Mouse (Mus musculus) cerebellum, postnatal 14 days (tissue): ENCODE data around the gene Nmral1.

ENCODE experiments used
- DNase-seq, 2 experiments: peaks; one replicate each; pipeline ENCODE4 v3.0.0; 2021; ENCODE audit warnings: mixed read lengths in 2 of 2

The Nmral1 gene

GRCm38 (mm10) chr16:4718753-4719518 is at the start of gene Nmral1:
Gene Nmral1, minus strand, starts transcription at chr16:4719356.
- peak; percentile 84 for DNase-seq

GRCm38 (mm10) chr16:4768719-4769118 is 49.6 kb upstream of the Nmral1 start:
- no peak for DNase-seq

- peak; percentile 40 to 50 for DNase-seq
Measured at GRCm38 (mm10) chr16:4767012-4767790, 48.0 kb upstream of the Nmral1 start.

GRCm38 (mm10) chr16:4765852-4766251 is 46.7 kb upstream of the Nmral1 start:
- no peak for DNase-seq

- DNase-seq: peak; percentile 25 to 50
Measured at GRCm38 (mm10) chr16:4763276-4763675, 44.1 kb upstream of the Nmral1 start.

GRCm38 (mm10) chr16:4762437-4762836 is 43.3 kb upstream of the Nmral1 start:
- no peak for DNase-seq

- peak; percentile 23 to 26 for DNase-seq
Measured at GRCm38 (mm10) chr16:4756660-4757335, 37.6 kb upstream of the Nmral1 start.

GRCm38 (mm10) chr16:4754045-4754444 is 34.9 kb upstream of the Nmral1 start:
- no peak for DNase-seq

GRCm38 (mm10) chr16:4752155-4752554 is 33.0 kb upstream of the Nmral1 start:
- DNase-seq: no peak

- no peak for DNase-seq
Measured at GRCm38 (mm10) chr16:4742186-4742585, 23.0 kb upstream of the Nmral1 start.

- no peak for DNase-seq
Measured at GRCm38 (mm10) chr16:4739994-4740393, 20.8 kb upstream of the Nmral1 start.

- no peak for DNase-seq
Measured at GRCm38 (mm10) chr16:4736262-4736661, 17.1 kb upstream of the Nmral1 start.

- DNase-seq: no peak
Measured at GRCm38 (mm10) chr16:4730776-4731358, 11.7 kb upstream of the Nmral1 start.

- DNase-seq: no peak
Measured at GRCm38 (mm10) chr16:4727963-4728362, 8.8 kb upstream of the Nmral1 start.

GRCm38 (mm10) chr16:4727526-4727925 is 8.4 kb upstream of the Nmral1 start:
- DNase-seq: no peak

GRCm38 (mm10) chr16:4726528-4727128 is 7.5 kb upstream of the Nmral1 start:
- DNase-seq: no peak

- DNase-seq: peak; percentile 96 to 97
Measured at GRCm38 (mm10) chr16:4725780-4726527, 6.8 kb upstream of the Nmral1 start, which contains the start of gene Hmox2. Gene Hmox2, plus strand, starts transcription at chr16:4726361.

- no peak for DNase-seq
Measured at GRCm38 (mm10) chr16:4725266-4725665, 6.1 kb upstream of the Nmral1 start.

GRCm38 (mm10) chr16:4722915-4723209 is 3.7 kb upstream of the Nmral1 start:
- DNase-seq: no peak

- no peak for DNase-seq
Measured at GRCm38 (mm10) chr16:4722128-4722914, 3.2 kb upstream of the Nmral1 start.

- peak in 1 of 2 experiments; percentile 24 for DNase-seq
Measured at GRCm38 (mm10) chr16:4717866-4718265, 1.3 kb downstream of the Nmral1 start.
